Mouse (Mus musculus) c-Kit-positive CD71-negative TER-119-negative erythroid progenitor cells, embryonic 14.5 days (primary cell): ENCODE results near the gene Atf4.

Source experiments
- DNase-seq: peaks from one replicate; pipeline ENCODE4 v3.0.0-alpha.2; 2013; ENCODE audit warnings: low read depth

Atf4 gene

GRCm38 (mm10) chr15:80254847-80255645 is at the start of gene Atf4:
TSS of gene Atf4 (plus strand) at chr15:80255184.
- DNase-seq = peak; percentile 95

- DNase-seq = no peak
Measured at GRCm38 (mm10) chr15:80206057-80206565, 48.9 kb upstream of the Atf4 start.

- no peak for DNase-seq
Measured at GRCm38 (mm10) chr15:80208446-80208845, 46.5 kb upstream of the Atf4 start.

- no peak for DNase-seq
Measured at GRCm38 (mm10) chr15:80213688-80214087, 41.3 kb upstream of the Atf4 start.

GRCm38 (mm10) chr15:80215716-80216479 is 39.1 kb upstream of the Atf4 start:
- no peak for DNase-seq

- no peak for DNase-seq
Measured at GRCm38 (mm10) chr15:80216480-80216820, 38.5 kb upstream of the Atf4 start.

- no peak for DNase-seq
Measured at GRCm38 (mm10) chr15:80217476-80217875, 37.5 kb upstream of the Atf4 start.

GRCm38 (mm10) chr15:80219211-80219610 is 35.8 kb upstream of the Atf4 start:
- DNase-seq = peak; percentile 53

GRCm38 (mm10) chr15:80219705-80220657 is 35.0 kb upstream of the Atf4 start:
- DNase-seq = no peak

- DNase-seq = no peak
Measured at GRCm38 (mm10) chr15:80221031-80221430, 34.0 kb upstream of the Atf4 start.

- no peak for DNase-seq
Measured at GRCm38 (mm10) chr15:80223751-80224150, 31.2 kb upstream of the Atf4 start.

- DNase-seq = peak; percentile 81
Measured at GRCm38 (mm10) chr15:80225208-80225607, 29.8 kb upstream of the Atf4 start.

- DNase-seq = peak; percentile 66
Measured at GRCm38 (mm10) chr15:80225796-80226195, 29.2 kb upstream of the Atf4 start.

- no peak for DNase-seq
Measured at GRCm38 (mm10) chr15:80228071-80228800, 26.7 kb upstream of the Atf4 start.

GRCm38 (mm10) chr15:80232331-80232730 is 22.7 kb upstream of the Atf4 start:
- DNase-seq = no peak

- DNase-seq = no peak
Measured at GRCm38 (mm10) chr15:80233053-80233452, 21.9 kb upstream of the Atf4 start.

GRCm38 (mm10) chr15:80233733-80234509 is 21.1 kb upstream of the Atf4 start, which contains the start of gene Mief1:
TSS of gene Mief1 (plus strand) at chr15:80234018.
- DNase-seq = peak; percentile 95

- no peak for DNase-seq
Measured at GRCm38 (mm10) chr15:80235535-80235934, 19.4 kb upstream of the Atf4 start, which contains the start of gene AC140267.1. TSS of gene AC140267.1 (plus strand) at chr15:80235835.

GRCm38 (mm10) chr15:80248135-80248534 is 6.8 kb upstream of the Atf4 start:
- DNase-seq = no peak

GRCm38 (mm10) chr15:80248596-80248995 is 6.4 kb upstream of the Atf4 start:
- no peak for DNase-seq
